Mouse (Mus musculus): Measurements from ENCODE around the gene Gm10600. TPM values are rescaled to one million over a fixed set of nuclear protein-coding genes. Genes with fewer than 3 reads are reported as not detected.
"Not testable (repeated sequence)": the region's sequence is repeated elsewhere in the genome, so short reads cannot be mapped to it uniquely, and the experiment has no call there.

Gene Gm10600
- 1 to 10 TPM; 5.0 to 8.3 TPM for total RNA-seq (2021)

DNA sequence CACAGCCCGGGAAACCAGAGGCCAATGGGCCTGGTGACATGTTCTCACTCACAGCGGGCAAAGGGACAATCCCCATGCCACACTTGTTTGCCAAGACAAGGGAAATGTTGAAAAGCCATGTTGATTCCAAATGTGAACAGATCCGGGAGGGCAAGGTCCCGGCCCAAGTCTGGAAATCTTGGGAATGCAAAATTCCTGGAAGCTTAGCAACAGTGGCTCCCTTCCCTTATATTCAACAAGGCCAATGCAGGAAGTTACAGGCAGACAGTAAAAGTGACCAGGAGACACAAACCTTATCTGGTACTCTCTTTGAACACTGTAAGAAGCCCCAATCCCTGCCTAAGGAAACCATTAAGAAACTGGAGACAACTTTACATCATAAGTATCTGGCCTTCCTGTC is at the start of gene Gm10600:
TSS of gene Gm10600 (plus strand) at position 301 of the 400 bp plus-strand sequence.
- not testable (repeated sequence) for DNase-seq (ENCODE audit: extremely low spot score in 1 of 2, low spot score in 1 of 2)

DNA sequence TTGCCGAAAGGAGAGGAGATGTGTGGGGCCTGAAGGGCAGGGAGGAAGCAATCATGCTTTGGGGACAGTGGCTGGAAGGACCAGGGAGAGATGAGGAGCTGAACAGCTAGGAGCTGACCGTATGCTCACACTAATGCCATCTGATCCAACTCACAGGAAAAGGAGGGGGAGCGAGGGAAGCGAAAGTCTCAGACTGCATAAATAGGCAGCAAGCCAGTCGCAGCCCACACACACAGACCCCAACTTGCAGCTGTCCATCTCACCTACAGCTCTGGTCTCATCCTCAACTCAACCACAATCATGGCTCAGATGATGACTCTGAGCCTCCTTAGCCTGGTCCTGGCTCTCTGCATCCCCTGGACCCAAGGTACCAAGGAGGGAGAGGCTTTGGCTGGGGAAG is 15.0 kb downstream of the Gm10600 start, which contains the start of gene Ccl21b:
TSS of gene Ccl21b (plus strand) at position 301 of the 400 bp plus-strand sequence.
- not testable (repeated sequence) for DNase-seq (ENCODE audit: extremely low spot score in 1 of 2, low spot score in 1 of 2)

Other genes with a start within 250 kb of the Gm10600 start
- gene Gm21093, start 205.9 kb upstream of the Gm10600 start, total RNA-seq (2021) = 1 to 10 TPM in 1 of 2 experiments, under 1 TPM in 1; 0.56 to 3.9 TPM
- not detected for gene Gm3893, start 149.4 kb upstream of the Gm10600 start, total RNA-seq (2021)
- 10 to 100 TPM in 1 of 2 experiments, 1 to 10 TPM in 1; 8.9 to 15.5 TPM for gene Gm13304, start 125.8 kb upstream of the Gm10600 start, total RNA-seq (2021)
- 10 to 100 TPM in 1 of 2 experiments, 1 to 10 TPM in 1; 4.6 to 11.6 TPM for gene Gm13306, start 87.2 kb upstream of the Gm10600 start, total RNA-seq (2021)
- 1 to 10 TPM; 1.7 to 3.0 TPM for gene Gm13305, start 72.0 kb upstream of the Gm10600 start, total RNA-seq (2021)
- not detected for gene Ccl21b, start 15.1 kb downstream of the Gm10600 start, total RNA-seq (2021)
- gene Gm21953, start 53.6 kb downstream of the Gm10600 start, total RNA-seq (2021) = not detected
- gene Fam205a3, start 77.7 kb downstream of the Gm10600 start, total RNA-seq (2021) = under 1 TPM in 1 of 2 experiments, not detected in 1; 0.52 TPM
- not detected for gene Gm21586, start 198.7 kb downstream of the Gm10600 start, total RNA-seq (2021)
- gene Gm2163, start 226.1 kb downstream of the Gm10600 start, total RNA-seq (2021) = 1 to 10 TPM; 2.1 to 2.8 TPM

Measured in layer of hippocampus, postnatal 25 days (tissue).